Mouse (Mus musculus) cortical plate, adult 2 months (tissue): ENCODE results near the gene Tsr3. TPM values are rescaled to one million over a fixed set of nuclear protein-coding genes. Genes with fewer than 3 reads are reported as not detected.

ENCODE experiments used
- H3K27ac ChIP-seq: fragments of 200-500 bp; 2 replicates; pipeline ENCODE4 v1.5.1; 2012; ENCODE audit warnings: low read length, control low read depth, inconsistent platforms; ENCODE audit not compliant: insufficient read depth
- H3K4me1 ChIP-seq: fragments of 200-500 bp; 2 replicates; pipeline ENCODE4 v1.6.1; 2011; ENCODE audit warnings: low read length; ENCODE audit not compliant: control insufficient read depth, insufficient read depth
- H3K4me3 ChIP-seq: fragments of 200-500 bp; 2 replicates; pipeline ENCODE4 v1.5.1; 2011; ENCODE audit warnings: mild to moderate bottlenecking, low read length, control low read depth; ENCODE audit not compliant: insufficient read depth
- CTCF ChIP-seq: fragments of 200-500 bp; IDR thresholded peaks from 2 replicates; pipeline ENCODE4 v1.5.1; 2011; ENCODE audit warnings: mild to moderate bottlenecking, control low read depth, low read length; ENCODE audit not compliant: insufficient read depth; ENCODE audit errors: extremely low read depth
- POLR2A ChIP-seq: fragments of 200-500 bp; IDR thresholded peaks from 2 replicates; pipeline ENCODE4 v1.6.1; 2011; ENCODE audit warnings: mild to moderate bottlenecking, low read length, control low read depth; ENCODE audit not compliant: insufficient read depth; ENCODE audit errors: extremely low read depth
- polyA plus RNA-seq: library from polyadenylated mRNA; depleted of rRNA; stranded (reverse); fragments of >200 nt; gene quantifications from 2 replicates; pipeline ENCODE4 v1.2.3, GENCODE M21; 2012; rRNA removed

Tsr3 gene
- 35.3 and 35.6 TPM in 2 replicates for polyA plus RNA-seq

GRCm38 (mm10) chr17:25239695-25240636 is at the start of gene Tsr3, which contains the start of gene Gnptg:
Gene Tsr3, plus strand, starts transcription at chr17:25240170.
Gene Gnptg, minus strand, starts transcription at chr17:25240124.
- Histone ChIP-seq H3K4me1 (peaks cover 3% of the 10 kb centered on the region), H3K4me3 (peak within 1 kb of the TSS; percentile 86), H3K27ac (peak within 1 kb of the TSS; percentile 66)
- peak; percentile 88 for TF ChIP-seq POLR2A
- no peak for TF ChIP-seq CTCF

- H3K4me1 ChIP-seq = no peaks in the 10 kb centered on the region
- no peak overlapping the region for H3K4me3 ChIP-seq
- H3K27ac ChIP-seq = no peak overlapping the region
- TF ChIP-seq POLR2A (no peak), CTCF (no peak)
Measured at GRCm38 (mm10) chr17:25202401-25202800, 37.6 kb upstream of the Tsr3 start.

- Histone ChIP-seq H3K27ac (no peak overlapping the region), H3K4me3 (no peak overlapping the region), H3K4me1 (no peaks in the 10 kb centered on the region)
- TF ChIP-seq POLR2A (no peak), CTCF (no peak)
Measured at GRCm38 (mm10) chr17:25210006-25210405, 30.0 kb upstream of the Tsr3 start.

- Histone ChIP-seq H3K4me3 (no peak overlapping the region), H3K27ac (peak overlapping the region; percentile 8; the same call in 1 of the 2 replicates), H3K4me1 (no peaks in the 10 kb centered on the region)
- TF ChIP-seq CTCF = no peak
- no peak for TF ChIP-seq POLR2A
Measured at GRCm38 (mm10) chr17:25210680-25211466, 29.1 kb upstream of the Tsr3 start.

- H3K4me3 ChIP-seq = no peak overlapping the region
- H3K4me1 ChIP-seq = no peaks in the 10 kb centered on the region
- H3K27ac ChIP-seq = no peak overlapping the region
- TF ChIP-seq CTCF (no peak), POLR2A (no peak)
Measured at GRCm38 (mm10) chr17:25211705-25212104, 28.3 kb upstream of the Tsr3 start.

GRCm38 (mm10) chr17:25215431-25215830 is 24.5 kb upstream of the Tsr3 start:
- Histone ChIP-seq H3K27ac (no peak overlapping the region), H3K4me1 (no peaks in the 10 kb centered on the region), H3K4me3 (no peak overlapping the region)
- TF ChIP-seq POLR2A = no peak
- TF ChIP-seq CTCF = no peak

GRCm38 (mm10) chr17:25218967-25219366 is 21.0 kb upstream of the Tsr3 start:
- Histone ChIP-seq H3K27ac (no peak overlapping the region), H3K4me1 (peaks cover 3% of the 10 kb centered on the region; the same call in 1 of the 2 replicates), H3K4me3 (no peak overlapping the region)
- no peak for TF ChIP-seq POLR2A
- TF ChIP-seq CTCF = no peak

GRCm38 (mm10) chr17:25219492-25220295 is 20.3 kb upstream of the Tsr3 start:
- Histone ChIP-seq H3K4me3 (no peak overlapping the region), H3K27ac (no peak overlapping the region), H3K4me1 (peaks cover 4% of the 10 kb centered on the region; the same call in 1 of the 2 replicates)
- TF ChIP-seq POLR2A (no peak), CTCF (no peak)

GRCm38 (mm10) chr17:25220746-25221145 is 19.2 kb upstream of the Tsr3 start:
- H3K4me3 ChIP-seq = no peak overlapping the region
- no peak for TF ChIP-seq POLR2A
- no peak for TF ChIP-seq CTCF
- H3K27ac ChIP-seq = peak overlapping the region; percentile 51; the same call in 1 of the 2 replicates
- peaks cover 4% of the 10 kb centered on the region; the same call in 1 of the 2 replicates for H3K4me1 ChIP-seq
